Mouse (Mus musculus) megakaryocyte-erythroid progenitor cell, adult 5 weeks (primary cell): ENCODE data around the gene Bpi. TPM values are rescaled to one million over a fixed set of nuclear protein-coding genes. Genes with fewer than 3 reads are reported as not detected.

Experiments used
- polyA plus RNA-seq: library from polyadenylated mRNA; stranded (reverse); fragments of >175 nt; gene quantifications from 2 replicates; pipeline ENCODE4 v1.2.3, GENCODE M21; 2012

Gene Bpi
- polyA plus RNA-seq = 0.10 TPM in 1 of 2 replicates, not detected in the other

DNA sequence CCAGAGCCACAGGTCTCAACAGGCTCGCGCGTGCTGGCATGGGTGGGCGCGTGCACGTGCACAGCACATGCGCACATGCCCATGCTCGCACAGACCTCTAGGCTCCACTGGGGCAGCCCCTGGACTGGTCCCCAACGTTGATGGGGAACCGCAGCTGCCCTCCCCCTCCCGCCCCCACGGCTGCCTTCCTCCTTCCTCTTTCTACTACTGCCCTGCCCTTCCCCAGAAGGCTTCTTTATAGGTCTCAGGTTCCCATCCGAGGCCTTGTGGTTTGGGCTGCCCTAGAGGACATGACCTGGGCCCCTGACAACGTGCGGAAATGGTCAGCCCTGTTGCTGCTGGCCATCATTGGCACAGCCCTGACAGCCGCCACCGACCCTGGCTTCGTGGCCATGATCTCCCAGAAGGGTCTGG, at the start of gene Bpi:
Gene Bpi, plus strand, starts transcription at position 90 of the 414 bp plus-strand sequence.

DNA sequence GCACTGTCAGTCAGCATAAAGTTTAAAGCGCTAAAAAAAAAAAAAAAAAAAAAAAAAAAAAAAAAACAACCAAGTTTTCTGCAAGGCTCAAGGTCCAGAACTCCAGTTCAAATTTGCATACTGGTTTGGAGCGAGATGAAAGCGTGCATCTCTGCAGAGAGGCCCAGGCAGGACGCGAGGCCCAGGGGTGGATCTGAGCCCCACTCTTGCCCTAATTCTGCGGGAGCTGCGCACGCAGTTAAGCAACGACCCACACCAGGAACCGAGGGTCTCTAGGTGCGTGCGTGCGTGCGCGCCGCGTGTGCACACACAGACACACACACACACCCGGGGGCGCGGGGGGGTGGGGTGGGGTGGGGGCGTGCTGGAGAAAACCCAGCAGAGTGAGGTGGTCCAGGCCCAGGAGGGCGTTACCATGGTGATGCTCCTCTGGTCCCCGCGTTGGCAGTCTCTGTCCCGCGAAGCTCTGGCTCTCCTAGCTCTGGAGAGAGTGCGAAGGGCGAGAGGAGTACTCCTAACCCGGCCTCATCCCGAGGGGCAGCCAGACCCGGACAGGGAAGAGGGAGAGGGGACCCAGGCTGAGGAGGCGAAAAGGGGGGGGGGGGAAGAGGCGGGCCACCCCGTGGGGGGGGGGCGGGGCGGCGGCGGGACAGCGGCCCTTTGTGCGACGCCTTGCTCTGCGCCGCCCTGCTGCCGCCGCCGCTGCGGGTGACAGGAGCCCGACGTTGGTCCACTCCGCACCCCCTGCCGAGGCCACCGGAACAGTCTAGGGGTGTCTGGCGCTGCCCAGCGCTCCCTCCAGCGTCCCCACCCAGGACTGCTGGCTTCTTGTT, 29.0 kb upstream of the Bpi start, which contains the start of gene D630003M21Rik:
Gene D630003M21Rik, minus strand, starts transcription at position 553 of the 833 bp plus-strand sequence.

DNA sequence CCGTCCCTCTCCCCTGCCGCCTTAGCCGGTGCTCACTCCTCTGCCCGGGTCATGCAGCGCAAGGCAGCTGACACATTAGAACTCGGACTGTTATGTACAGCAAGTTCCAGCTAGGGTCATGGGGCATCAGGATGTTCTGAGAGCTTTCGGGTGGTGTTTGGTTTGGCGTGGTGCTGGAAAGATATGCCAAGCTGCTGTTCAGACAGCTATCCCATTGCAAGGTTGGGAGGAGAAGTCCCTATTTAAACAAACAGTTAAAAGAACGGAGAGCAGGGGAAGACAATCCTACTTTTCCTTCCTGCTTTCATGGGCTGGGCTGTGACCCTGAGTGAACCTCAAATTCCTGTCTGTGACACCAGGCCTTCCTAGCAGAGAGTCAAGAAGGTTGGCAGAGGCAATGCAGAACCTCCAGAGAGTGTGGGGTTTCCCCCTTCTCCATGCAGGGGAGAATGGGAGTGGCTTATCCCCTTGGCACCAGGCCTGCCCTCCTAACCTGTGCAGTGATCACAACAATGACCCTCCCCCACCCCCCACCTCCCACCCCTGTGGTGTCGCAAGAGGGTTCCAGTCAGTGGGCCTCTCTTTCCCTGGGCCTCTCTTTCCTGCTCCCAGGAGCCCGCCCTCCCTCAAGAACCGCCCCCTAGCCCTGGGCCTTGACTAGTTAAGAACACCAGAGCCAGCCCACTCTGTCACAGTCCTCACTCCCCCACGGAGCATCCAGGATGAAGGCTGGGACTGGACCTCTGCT, 48.2 kb downstream of the Bpi start, which contains the start of gene Lbp:
Gene Lbp, plus strand, starts transcription at position 546 of the 748 bp plus-strand sequence.

Other genes starting within 250 kb of the Bpi start
- 5.3 and 5.8 TPM in 2 replicates for gene Tti1, start 229.7 kb upstream of the Bpi start, polyA plus RNA-seq
- gene Rprd1b, start 229.6 kb upstream of the Bpi start, polyA plus RNA-seq = 34.8 and 37.7 TPM in 2 replicates
- 10.0 and 20.0 TPM in 2 replicates for gene Tgm2, start 111.7 kb upstream of the Bpi start, polyA plus RNA-seq
- 0.03 and 0.04 TPM in 2 replicates for gene D630003M21Rik, start 28.9 kb upstream of the Bpi start, polyA plus RNA-seq
- gene Lbp, start 48.4 kb downstream of the Bpi start, polyA plus RNA-seq = 30.5 and 54.0 TPM in 2 replicates
- 0.11 and 0.17 TPM in 2 replicates for gene Snhg11, start 117.5 kb downstream of the Bpi start, polyA plus RNA-seq
- 2.5 and 2.9 TPM in 2 replicates for gene Ralgapb, start 151.8 kb downstream of the Bpi start, polyA plus RNA-seq
- gene Adig, start 244.5 kb downstream of the Bpi start, polyA plus RNA-seq = 0.16 TPM in 1 of 2 replicates, not detected in the other